Mouse (Mus musculus) cortical plate, adult 2 months (tissue): ENCODE measurements around the gene Fam166a. TPM values are rescaled to one million over a fixed set of nuclear protein-coding genes. Genes with fewer than 3 reads are reported as not detected.

Source experiments
- H3K27ac ChIP-seq: fragments of 200-500 bp; 2 replicates; pipeline ENCODE4 v1.5.1; 2012; ENCODE audit warnings: low read length, control low read depth, inconsistent platforms; ENCODE audit not compliant: insufficient read depth
- H3K4me1 ChIP-seq: fragments of 200-500 bp; 2 replicates; pipeline ENCODE4 v1.6.1; 2011; ENCODE audit warnings: low read length; ENCODE audit not compliant: control insufficient read depth, insufficient read depth
- H3K4me3 ChIP-seq: fragments of 200-500 bp; 2 replicates; pipeline ENCODE4 v1.5.1; 2011; ENCODE audit warnings: mild to moderate bottlenecking, low read length, control low read depth; ENCODE audit not compliant: insufficient read depth
- CTCF ChIP-seq: fragments of 200-500 bp; IDR thresholded peaks from 2 replicates; pipeline ENCODE4 v1.5.1; 2011; ENCODE audit warnings: mild to moderate bottlenecking, control low read depth, low read length; ENCODE audit not compliant: insufficient read depth; ENCODE audit errors: extremely low read depth
- POLR2A ChIP-seq: fragments of 200-500 bp; IDR thresholded peaks from 2 replicates; pipeline ENCODE4 v1.6.1; 2011; ENCODE audit warnings: mild to moderate bottlenecking, low read length, control low read depth; ENCODE audit not compliant: insufficient read depth; ENCODE audit errors: extremely low read depth
- polyA plus RNA-seq: library from polyadenylated mRNA; depleted of rRNA; stranded (reverse); fragments of >200 nt; gene quantifications from 2 replicates; pipeline ENCODE4 v1.2.3, GENCODE M21; 2012; rRNA removed

The Fam166a gene
- polyA plus RNA-seq = 0.19 and 0.21 TPM in 2 replicates

- Histone ChIP-seq H3K27ac (no peak within 1 kb of the TSS), H3K4me1 (0 out of 2 replicates have a peak, but pooled peaks cover 1% of the 10 kb centered on the region), H3K4me3 (no peak within 1 kb of the TSS)
- TF ChIP-seq POLR2A (no peak), CTCF (no peak)
These were observed at the start of gene Fam166a for GRCm38 (mm10) chr2:25218445-25218844. TSS of gene Fam166a (plus strand) at chr2:25218745.

- no peak for TF ChIP-seq POLR2A
- no peak for TF ChIP-seq CTCF
- Histone ChIP-seq H3K4me3 (no peak overlapping the region), H3K27ac (no peak overlapping the region), H3K4me1 (no peaks in the 10 kb centered on the region)
These were observed 48.8 kb upstream of the Fam166a start for GRCm38 (mm10) chr2:25169778-25170177.

- TF ChIP-seq CTCF = no peak
- TF ChIP-seq POLR2A = no peak
- no peaks in the 10 kb centered on the region for H3K4me1 ChIP-seq
These were observed 48.0 kb upstream of the Fam166a start for GRCm38 (mm10) chr2:25170326-25171100.

GRCm38 (mm10) chr2:25171101-25171768 lies 47.3 kb upstream of the Fam166a start:
- no peaks in the 10 kb centered on the region for H3K4me1 ChIP-seq
- no peak overlapping the region for H3K27ac ChIP-seq
- H3K4me3 ChIP-seq = no peak overlapping the region
- TF ChIP-seq POLR2A = no peak
- TF ChIP-seq CTCF = no peak

More at GRCm38 (mm10) chr2:25170326-25171100, 48.0 kb upstream of the Fam166a start:
- Histone ChIP-seq H3K4me3 (no peak overlapping the region), H3K27ac (no peak overlapping the region)

- TF ChIP-seq POLR2A = no peak
- TF ChIP-seq CTCF = no peak
- no peak overlapping the region for H3K27ac ChIP-seq
- no peak overlapping the region for H3K4me3 ChIP-seq
These were observed 46.8 kb upstream of the Fam166a start for GRCm38 (mm10) chr2:25171769-25172153.

GRCm38 (mm10) chr2:25172629-25173028 lies 45.9 kb upstream of the Fam166a start:
- Histone ChIP-seq H3K27ac (no peak overlapping the region), H3K4me3 (no peak overlapping the region), H3K4me1 (peaks cover 5% of the 10 kb centered on the region)
- TF ChIP-seq POLR2A = no peak
- no peak for TF ChIP-seq CTCF

More at GRCm38 (mm10) chr2:25171769-25172153, 46.8 kb upstream of the Fam166a start:
- peaks cover 1% of the 10 kb centered on the region; the same call in 1 of the 2 replicates for H3K4me1 ChIP-seq

GRCm38 (mm10) chr2:25173821-25174220 lies 44.7 kb upstream of the Fam166a start:
- TF ChIP-seq CTCF (no peak), POLR2A (no peak)
- Histone ChIP-seq H3K4me3 (no peak overlapping the region), H3K4me1 (peaks cover 8% of the 10 kb centered on the region), H3K27ac (no peak overlapping the region)

- Histone ChIP-seq H3K27ac (no peak overlapping the region), H3K4me1 (peaks cover 8% of the 10 kb centered on the region), H3K4me3 (no peak overlapping the region)
- TF ChIP-seq CTCF (no peak), POLR2A (no peak)
These were observed 43.5 kb upstream of the Fam166a start for GRCm38 (mm10) chr2:25174866-25175689.

- Histone ChIP-seq H3K4me1 (peaks cover 8% of the 10 kb centered on the region), H3K27ac (no peak overlapping the region), H3K4me3 (no peak overlapping the region)
- TF ChIP-seq CTCF (no peak), POLR2A (no peak)
These were observed 42.9 kb upstream of the Fam166a start for GRCm38 (mm10) chr2:25175690-25176078.

- Histone ChIP-seq H3K4me3 (no peak overlapping the region), H3K27ac (no peak overlapping the region)
- TF ChIP-seq CTCF (no peak), POLR2A (no peak)
These were observed 42.0 kb upstream of the Fam166a start for GRCm38 (mm10) chr2:25176573-25176972.

More at GRCm38 (mm10) chr2:25176573-25176972, 42.0 kb upstream of the Fam166a start:
- peaks cover 8% of the 10 kb centered on the region for H3K4me1 ChIP-seq
